Mouse (Mus musculus) neutrophil, adult 5-6 weeks (primary cell): ENCODE results near the gene Olfr644. TPM values are rescaled to one million over a fixed set of nuclear protein-coding genes. Genes with fewer than 3 reads are reported as not detected.

Experiments used
- ATAC-seq: fragments of 151-379, 151-347 bp; 2 replicates; pipeline ENCODE4 v1.8.0; 2017; ENCODE audit warnings: mild to moderate bottlenecking, moderate TSS enrichment; ENCODE audit not compliant: insufficient number of reproducible peaks, poor library complexity, low FRiP score, severe bottlenecking; ENCODE audit errors: extremely low read depth
- total RNA-seq: library from RNA; stranded (forward); fragments of 200-1000 nt; gene quantifications from 2 replicates; pipeline ENCODE4 v1.2.3, GENCODE M21; 2017

Gene Olfr644
- total RNA-seq = not detected in 2 replicates

GRCm38 (mm10) chr7:104071769-104072168 is at the start of gene Olfr644:
Olfr644 (minus strand) TSS chr7:104071869.
- no peak for ATAC-seq

GRCm38 (mm10) chr7:104104757-104104972 is 33.0 kb upstream of the Olfr644 start, which contains the start of gene Olfr646:
Olfr646 (plus strand) TSS chr7:104104873.
- no peak for ATAC-seq

GRCm38 (mm10) chr7:104103913-104104756 is 32.5 kb upstream of the Olfr644 start:
- no peak for ATAC-seq

GRCm38 (mm10) chr7:104085365-104085764 is 13.7 kb upstream of the Olfr644 start, which contains the start of gene Olfr645:
Olfr645 (minus strand) TSS chr7:104085465.
- no peak for ATAC-seq

- no peak for ATAC-seq
Measured at GRCm38 (mm10) chr7:104061345-104061744, 10.3 kb downstream of the Olfr644 start, which contains the start of gene 4930516K23Rik. 4930516K23Rik (minus strand) TSS chr7:104061445.

GRCm38 (mm10) chr7:104059215-104059614 is 12.5 kb downstream of the Olfr644 start:
- no peak for ATAC-seq

GRCm38 (mm10) chr7:104052566-104052965 is 19.1 kb downstream of the Olfr644 start, which contains the start of gene Olfr642:
Olfr642 (minus strand) TSS chr7:104052666.
- no peak for ATAC-seq

- no peak for ATAC-seq
Measured at GRCm38 (mm10) chr7:104050745-104051144, 20.9 kb downstream of the Olfr644 start.

GRCm38 (mm10) chr7:104035145-104035544 is 36.5 kb downstream of the Olfr644 start, which contains the start of gene Olfr641:
Olfr641 (plus strand) TSS chr7:104035445.
- no peak for ATAC-seq

GRCm38 (mm10) chr7:104026978-104027377 is 44.7 kb downstream of the Olfr644 start:
- ATAC-seq = no peak

GRCm38 (mm10) chr7:104025473-104025872 is 46.2 kb downstream of the Olfr644 start, which contains the start of gene Olfr640:
Olfr640 (minus strand) TSS chr7:104025573.
- ATAC-seq = no peak

- no peak for ATAC-seq
Measured at GRCm38 (mm10) chr7:104021651-104022050, 50.0 kb downstream of the Olfr644 start.

- no peak for ATAC-seq
Measured at GRCm38 (mm10) chr7:104018953-104019352, 52.7 kb downstream of the Olfr644 start.

- ATAC-seq = no peak
Measured at GRCm38 (mm10) chr7:104017203-104017602, 54.5 kb downstream of the Olfr644 start, which contains the start of gene Olfr639. Olfr639 (minus strand) TSS chr7:104017303.

Other genes starting within 250 kb of the Olfr644 start
- 10,177 and 10,178 TPM in 2 replicates for gene Hbb-bs, start 243.8 kb downstream of the Olfr644 start, total RNA-seq
- gene Hbb-bh2, start 231.3 kb downstream of the Olfr644 start, total RNA-seq = not detected in 2 replicates
- gene Hbb-bh1, start 228.7 kb downstream of the Olfr644 start, total RNA-seq = not detected in 2 replicates
- gene Hbb-y, start 218.7 kb downstream of the Olfr644 start, total RNA-seq = not detected in 2 replicates
- 0.12 TPM in 1 of 2 replicates, not detected in the other for gene Olfr66, start 185.6 kb downstream of the Olfr644 start, total RNA-seq
- gene Olfr64, start 177.4 kb downstream of the Olfr644 start, total RNA-seq = not detected in 2 replicates
- not detected in 2 replicates for gene Olfr65, start 168.4 kb downstream of the Olfr644 start, total RNA-seq
- not detected in 2 replicates for gene Olfr631, start 143.0 kb downstream of the Olfr644 start, total RNA-seq
- not detected in 2 replicates for gene Olfr632, start 137.5 kb downstream of the Olfr644 start, total RNA-seq
- not detected in 2 replicates for gene Olfr633, start 127.4 kb downstream of the Olfr644 start, total RNA-seq
- gene Olfr635, start 100.7 kb downstream of the Olfr644 start, total RNA-seq = not detected in 2 replicates
- not detected in 2 replicates for gene Olfr638, start 73.1 kb downstream of the Olfr644 start, total RNA-seq
- not detected in 2 replicates for gene Olfr639, start 54.6 kb downstream of the Olfr644 start, total RNA-seq
- gene Olfr640, start 46.3 kb downstream of the Olfr644 start, total RNA-seq = 0.12 TPM in 1 of 2 replicates, not detected in the other
- not detected in 2 replicates for gene Olfr641, start 36.4 kb downstream of the Olfr644 start, total RNA-seq
- gene Olfr642, start 19.2 kb downstream of the Olfr644 start, total RNA-seq = 0.12 TPM in 1 of 2 replicates, not detected in the other
- gene 4930516K23Rik, start 10.4 kb downstream of the Olfr644 start, total RNA-seq = not detected in 2 replicates
- not detected in 2 replicates for gene Olfr645, start 13.6 kb upstream of the Olfr644 start, total RNA-seq
- gene Olfr646, start 33.0 kb upstream of the Olfr644 start, total RNA-seq = not detected in 2 replicates
- not detected in 2 replicates for gene Ubqln5, start 58.0 kb upstream of the Olfr644 start, total RNA-seq
- not detected in 2 replicates for gene Olfr643, start 65.5 kb upstream of the Olfr644 start, total RNA-seq
- not detected in 2 replicates for gene Ubqln3, start 71.4 kb upstream of the Olfr644 start, total RNA-seq
- not detected in 2 replicates for gene Ubqlnl, start 78.7 kb upstream of the Olfr644 start, total RNA-seq
- gene Olfm5, start 93.0 kb upstream of the Olfr644 start, total RNA-seq = not detected in 2 replicates
- 0.12 TPM in 1 of 2 replicates, not detected in the other for gene Olfr648, start 111.5 kb upstream of the Olfr644 start, total RNA-seq
- gene Olfr649, start 124.1 kb upstream of the Olfr644 start, total RNA-seq = not detected in 2 replicates
- gene Trim6, start 146.9 kb upstream of the Olfr644 start, total RNA-seq = 1.3 and 2.3 TPM in 2 replicates
- gene Trim34a, start 172.6 kb upstream of the Olfr644 start, total RNA-seq = 202 and 211 TPM in 2 replicates
- 71.1 and 78.2 TPM in 2 replicates for gene Trim5, start 216.2 kb upstream of the Olfr644 start, total RNA-seq
- 518 and 540 TPM in 2 replicates for gene Trim12a, start 243.6 kb upstream of the Olfr644 start, total RNA-seq